Mouse (Mus musculus) CD4-positive helper T cell, adult 2 months (primary cell): Measurements from ENCODE around the gene Ppat.
"Not testable (repeated sequence)": the region's sequence is repeated elsewhere in the genome, so short reads cannot be mapped to it uniquely, and the experiment has no call there.

ENCODE experiments used
- DNase-seq: peaks from one replicate; pipeline ENCODE4 v3.0.0-alpha.2; 2012; ENCODE audit warnings: low read depth, missing footprints, low spot score

Ppat gene

DNA sequence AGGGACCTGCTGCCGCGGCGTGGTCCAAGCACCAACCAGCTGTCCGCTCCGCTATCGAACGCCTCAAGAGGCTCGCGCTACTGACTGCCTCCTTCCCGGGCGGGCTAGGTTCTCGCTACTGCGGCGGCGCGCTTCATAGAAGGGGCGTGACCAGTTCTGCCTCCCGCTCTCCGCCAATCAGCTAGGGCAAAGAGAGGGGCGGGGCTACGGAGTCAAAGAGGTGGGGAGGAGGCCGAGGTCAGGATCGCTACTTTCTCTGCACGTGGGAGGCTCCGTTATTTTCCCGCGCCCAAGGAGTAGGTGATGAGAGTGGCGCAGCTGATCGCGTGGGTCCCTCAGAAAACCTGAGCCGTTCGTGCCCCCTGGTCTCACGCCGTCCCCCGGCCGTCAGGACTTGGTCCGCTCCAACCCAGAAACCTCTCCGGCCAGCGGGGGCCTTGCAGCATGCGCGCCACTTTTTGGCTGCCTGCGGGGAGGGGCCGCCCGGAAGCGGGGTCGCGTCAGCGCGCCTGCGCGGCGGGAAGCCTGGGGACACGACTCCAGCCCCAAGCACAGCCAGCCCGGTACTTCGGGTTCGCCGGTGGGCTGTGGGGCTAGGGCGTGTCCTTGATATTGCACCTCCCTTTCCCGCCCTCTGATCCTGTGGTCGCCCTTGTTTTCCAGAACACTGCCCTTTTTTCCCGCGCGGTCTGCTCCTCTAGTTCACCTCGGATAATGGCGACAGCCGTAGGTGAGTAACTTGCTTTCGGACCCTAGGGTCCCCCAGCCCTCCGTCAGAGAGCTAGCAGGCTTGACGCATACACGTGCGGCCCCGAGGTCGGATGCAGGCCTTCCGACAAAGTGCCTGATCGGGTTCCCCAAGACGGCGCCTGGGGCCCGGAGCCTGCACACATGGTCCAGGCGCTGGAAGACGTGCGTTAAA is at the start of gene Ppat, which contains the start of gene Paics:
Ppat (minus strand) TSS at position 473 of the 922 bp plus-strand sequence.
Paics (plus strand) TSS at position 202 of the 922 bp plus-strand sequence.
- DNase-seq = peak; percentile 99

DNA sequence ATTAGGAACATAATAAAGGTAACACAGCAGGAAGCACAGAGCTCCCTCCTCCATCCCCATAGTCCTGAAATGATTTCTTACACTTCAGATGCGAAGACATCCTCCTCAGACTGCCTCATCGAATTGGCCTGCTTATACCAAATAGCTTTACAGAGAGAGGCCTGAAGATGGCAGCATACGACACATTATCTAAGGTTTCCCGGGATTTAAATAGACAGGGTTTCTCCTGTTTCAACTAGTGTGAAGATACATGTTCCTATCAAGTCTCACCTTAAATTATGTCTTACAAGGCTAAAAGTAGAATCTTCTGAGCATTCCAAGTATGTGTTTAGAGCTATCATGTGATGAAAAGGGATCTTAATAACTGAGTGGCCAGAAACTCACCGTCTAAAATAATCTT is 47.0 kb upstream of the Ppat start:
- DNase-seq = no peak

DNA sequence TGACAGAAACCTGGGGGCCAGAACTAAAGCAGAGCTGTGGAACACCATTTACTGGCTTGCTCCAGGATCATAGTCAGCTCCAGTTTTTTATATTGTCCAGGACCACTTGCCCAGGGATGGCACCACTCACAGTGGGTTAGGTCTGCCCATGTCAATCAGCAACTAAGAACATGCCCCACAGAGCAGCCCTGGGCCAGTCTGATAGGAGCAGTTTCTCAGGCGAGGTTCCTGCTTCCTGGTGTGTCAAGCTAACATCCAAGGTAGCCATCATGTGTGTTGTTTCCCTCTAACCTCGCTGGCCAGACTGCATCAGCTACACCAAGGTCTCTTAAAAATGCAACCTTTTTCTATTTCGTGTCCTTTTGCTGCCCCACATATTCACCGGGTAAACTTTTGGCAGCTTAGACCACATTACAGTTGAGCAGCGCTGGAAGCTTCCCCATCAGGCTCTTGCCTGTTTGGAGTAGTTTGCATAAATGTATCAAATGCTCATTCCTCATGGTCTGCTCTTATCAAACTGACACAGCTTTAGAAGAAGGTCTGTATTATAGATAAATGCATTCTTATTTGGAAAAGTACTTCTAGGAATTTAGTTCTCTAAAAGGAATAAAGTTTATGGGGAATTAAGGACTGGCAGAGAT is 41.9 kb upstream of the Ppat start:
- no peak for DNase-seq

DNA sequence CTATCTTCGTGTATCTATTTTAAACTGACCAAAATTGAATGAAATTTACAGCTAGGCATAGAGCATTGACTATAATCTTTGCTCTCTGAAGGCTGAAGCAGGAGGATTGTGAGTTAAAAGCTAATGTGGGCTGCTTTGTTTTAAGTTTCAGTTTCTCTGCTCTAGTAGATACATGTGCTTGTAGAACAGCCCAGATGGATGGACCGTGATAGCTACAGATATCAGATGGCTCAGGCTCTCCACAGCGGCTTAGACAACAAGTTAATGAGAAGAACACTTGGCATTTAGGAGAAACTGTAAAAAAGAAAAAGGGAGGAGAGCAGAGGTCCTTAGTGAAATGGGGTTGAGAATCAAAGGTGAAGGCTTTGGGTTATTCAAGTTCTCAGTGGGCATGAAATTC is 39.4 kb upstream of the Ppat start:
- DNase-seq = no peak

DNA sequence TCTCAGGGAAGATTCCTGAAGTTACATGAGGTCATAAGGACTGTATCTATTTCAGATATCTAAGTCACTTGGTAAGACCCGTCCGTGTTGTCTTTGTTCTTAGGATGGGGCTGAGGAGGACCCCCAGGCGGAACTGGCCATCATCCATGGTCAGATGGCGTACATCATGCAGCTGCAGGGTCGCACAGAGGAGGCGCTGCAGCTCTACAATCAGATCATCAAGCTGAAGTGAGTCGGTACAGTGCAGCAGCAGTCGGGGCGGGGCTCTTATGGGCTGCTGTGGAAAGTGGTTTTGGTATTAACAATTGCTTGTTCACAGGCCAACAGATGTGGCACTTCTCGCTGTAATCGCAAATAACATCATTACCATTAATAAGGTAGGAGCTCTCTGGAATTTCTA is 32.6 kb upstream of the Ppat start:
- DNase-seq = no peak

DNA sequence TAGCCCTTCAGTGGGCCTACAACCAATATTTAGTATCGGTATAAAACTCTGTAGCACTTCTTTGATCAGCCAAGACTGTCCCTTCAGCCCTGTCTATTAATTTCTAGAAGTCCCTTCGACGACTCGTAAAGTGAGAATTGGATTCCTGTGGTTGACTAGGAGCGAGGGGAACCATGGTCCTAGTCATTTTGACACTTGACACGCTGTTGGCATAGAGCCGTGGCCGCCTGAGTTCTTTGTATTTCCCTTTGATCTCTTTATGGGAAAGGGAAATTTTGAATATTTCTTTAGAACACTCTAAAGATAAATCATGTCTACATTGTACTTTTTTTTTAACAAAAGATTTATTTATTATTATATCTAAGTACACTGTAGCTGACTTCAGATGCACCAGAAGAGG is 24.4 kb upstream of the Ppat start:
- DNase-seq = peak; percentile 25

DNA sequence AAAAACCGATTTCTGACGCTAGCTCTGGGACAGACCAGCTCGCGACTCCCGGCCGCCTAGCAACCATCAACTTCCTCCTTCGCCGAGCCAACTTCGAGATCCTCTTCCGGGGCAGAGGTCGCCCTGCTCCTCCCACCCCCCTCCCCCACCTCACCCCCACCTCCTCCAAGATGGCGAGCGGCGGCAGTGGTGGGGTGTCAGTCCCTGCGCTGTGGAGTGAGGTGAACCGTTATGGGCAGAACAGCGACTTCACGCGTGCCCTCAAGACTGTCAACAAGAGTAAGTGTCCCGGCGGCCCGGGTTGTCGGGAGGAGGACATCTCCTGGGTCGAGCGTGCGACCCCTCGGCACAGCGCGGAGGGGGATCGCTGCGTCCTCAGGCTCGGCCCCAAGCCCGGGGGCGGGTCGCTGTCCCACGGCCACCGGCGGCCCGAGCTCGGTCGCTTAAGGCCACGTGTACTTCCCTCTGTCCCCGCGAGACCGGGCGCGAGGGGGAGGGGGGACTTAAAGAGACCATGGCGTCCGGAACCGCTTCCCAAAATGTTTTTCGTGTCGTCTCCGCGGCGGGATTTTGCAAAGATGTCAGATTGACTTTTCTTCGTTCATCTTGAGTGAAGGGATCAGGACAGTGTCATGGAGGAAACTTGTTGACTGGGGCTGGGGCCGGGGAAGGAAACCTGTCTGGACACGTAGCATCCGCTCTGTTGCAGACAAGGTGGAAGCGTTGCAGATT is 23.3 kb upstream of the Ppat start, which contains the start of gene Srp72:
Srp72 (plus strand) TSS at position 130 of the 732 bp plus-strand sequence.
- peak; percentile 90 for DNase-seq

DNA sequence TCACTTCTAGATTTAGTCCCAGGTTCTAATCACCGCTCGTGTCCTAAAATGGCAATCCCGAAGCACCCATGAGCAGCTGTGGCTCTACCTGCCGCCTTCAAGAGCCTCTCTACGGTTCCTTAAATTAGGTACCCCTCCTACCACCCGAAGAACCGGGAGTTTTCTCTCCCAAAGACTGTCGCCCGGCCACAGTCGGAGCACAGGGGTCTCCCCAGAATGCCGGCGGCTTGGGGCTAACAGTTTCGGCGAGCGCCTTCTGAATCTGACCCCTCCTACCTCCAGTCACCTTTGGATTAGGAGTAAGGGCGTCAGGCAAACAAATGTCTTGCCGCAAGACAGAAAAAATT is 22.8 kb upstream of the Ppat start:
- DNase-seq = no peak

DNA sequence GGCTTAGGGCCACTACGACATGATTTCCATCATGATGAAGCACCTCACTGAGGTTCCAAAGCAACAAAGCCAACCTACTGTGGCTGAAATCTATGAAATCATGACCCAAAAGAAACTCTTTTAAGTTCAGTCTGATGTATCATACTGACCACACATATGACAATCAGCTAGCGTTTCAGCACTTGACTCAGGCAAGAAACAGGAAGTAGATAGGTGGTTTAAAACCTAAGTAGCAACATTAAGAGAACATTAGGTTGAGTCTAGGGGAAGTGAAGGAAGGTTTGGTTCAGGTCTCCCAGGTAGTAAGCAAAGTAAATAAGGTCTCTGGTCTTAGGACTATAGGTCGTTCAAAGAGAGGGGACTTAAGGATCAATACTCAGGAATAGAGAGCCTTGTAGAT is 22.1 kb upstream of the Ppat start:
- DNase-seq = no peak

DNA sequence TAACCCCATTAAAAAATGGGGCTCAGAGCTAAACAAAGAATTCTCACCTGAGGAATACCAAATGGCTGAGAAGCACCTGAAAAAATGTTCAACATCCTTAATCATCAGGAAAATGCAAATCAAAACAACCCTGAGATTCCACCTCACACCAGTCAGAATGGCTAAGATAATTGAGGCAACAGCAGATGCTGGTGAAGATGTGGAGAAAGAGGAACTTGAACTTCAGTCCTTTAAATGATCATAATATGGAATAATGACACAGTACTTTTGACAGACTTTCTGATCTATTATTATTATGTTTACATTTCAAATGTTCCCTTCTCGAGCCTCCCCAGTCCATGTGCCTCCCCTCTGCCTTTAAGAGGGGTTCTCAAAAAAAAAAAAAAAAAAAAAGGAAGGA is 19.7 kb upstream of the Ppat start:
- DNase-seq = not testable (repeated sequence)

DNA sequence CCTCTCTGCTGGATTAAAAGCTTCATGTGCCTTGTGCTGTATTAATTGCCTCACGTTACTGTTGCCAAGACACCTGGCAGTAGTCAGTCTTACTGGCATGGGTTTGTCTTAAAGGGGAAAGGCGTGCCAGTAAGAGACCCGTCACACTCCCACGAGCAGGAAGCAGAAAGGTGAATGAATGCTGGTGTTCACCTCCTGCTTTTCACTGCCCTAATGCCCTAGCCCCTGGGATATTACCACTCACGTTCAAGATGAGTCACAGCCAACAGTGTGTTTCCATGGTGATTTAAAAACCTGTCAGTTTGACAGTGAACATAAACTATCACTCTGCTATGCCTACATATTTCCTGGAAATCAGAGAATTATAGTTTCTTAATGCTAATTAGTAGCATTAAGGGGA is 17.9 kb upstream of the Ppat start:
- no peak for DNase-seq

DNA sequence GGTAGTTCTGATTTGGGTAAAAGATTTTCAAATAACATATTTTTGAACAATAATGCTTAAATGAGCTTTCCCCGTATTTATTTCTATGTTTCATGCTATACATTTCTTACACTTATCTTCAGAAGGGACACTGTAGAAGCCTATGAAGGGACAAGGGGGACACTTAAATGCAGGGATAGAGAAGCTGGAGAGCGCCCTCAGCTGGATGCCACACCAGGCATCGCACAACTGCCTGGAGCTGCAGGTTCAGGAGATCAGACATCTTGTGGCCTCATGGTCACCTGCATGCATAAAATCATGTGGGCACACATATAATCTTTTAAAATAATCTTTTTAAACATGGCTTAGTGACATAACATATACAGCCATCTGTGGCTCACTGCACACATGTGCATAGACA is 13.3 kb upstream of the Ppat start:
- no peak for DNase-seq

DNA sequence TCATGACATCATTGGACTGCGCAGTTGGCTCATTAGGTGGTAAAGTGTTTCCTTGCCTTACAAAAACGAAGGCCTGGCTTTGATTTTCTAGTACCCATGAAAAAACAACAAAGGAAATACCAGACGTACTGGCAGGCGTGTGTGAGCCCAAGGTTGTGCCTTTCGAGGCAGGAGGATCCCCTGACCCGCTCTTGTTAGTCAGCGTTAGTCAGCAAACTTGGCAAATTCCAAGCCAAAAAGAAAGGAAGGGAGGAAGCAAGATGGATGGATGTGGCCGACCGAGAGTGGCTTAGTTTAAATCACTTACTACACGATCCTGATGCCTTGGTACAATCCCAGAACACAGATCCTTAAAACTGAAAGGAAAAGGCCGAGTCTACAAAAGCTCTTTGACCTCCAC is 11.2 kb upstream of the Ppat start:
- no peak for DNase-seq

DNA sequence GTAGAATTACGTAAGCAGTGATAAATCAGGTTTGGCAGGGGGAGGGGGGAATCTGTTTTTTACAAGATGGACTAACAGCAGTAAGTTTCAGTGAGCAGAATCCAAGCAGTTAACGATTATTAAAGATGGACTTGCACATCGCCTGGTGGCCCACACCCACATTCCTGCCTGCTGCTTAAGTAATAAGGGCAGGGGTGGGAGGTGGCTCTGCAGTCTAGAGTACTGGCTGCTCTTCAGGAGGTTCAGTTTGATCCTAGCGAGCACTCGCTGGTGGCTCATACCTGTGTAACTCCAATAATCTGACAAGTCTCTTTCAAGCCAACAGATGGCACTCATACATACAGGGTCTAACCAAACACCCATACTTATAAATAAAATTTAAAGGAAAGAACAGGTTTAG is 8.2 kb upstream of the Ppat start:
- no peak for DNase-seq

DNA sequence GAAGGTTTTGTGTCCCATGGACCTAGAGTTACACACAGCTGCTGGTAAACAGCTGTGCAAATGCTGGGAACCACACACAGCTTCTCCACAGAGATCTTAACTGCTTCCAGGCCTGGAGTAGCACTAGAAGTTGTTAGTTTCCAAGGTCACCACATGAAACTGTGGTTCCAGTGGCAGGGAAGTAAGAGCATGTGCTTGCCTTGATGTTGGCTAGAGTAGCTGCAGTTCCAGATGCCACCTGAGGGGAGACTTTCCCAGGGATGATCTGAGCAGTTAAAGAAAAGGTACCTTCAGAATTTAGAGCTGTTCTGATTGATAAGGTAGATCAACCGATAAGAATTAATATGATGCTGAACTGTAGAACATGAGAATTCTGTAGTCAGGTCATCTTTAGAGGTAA is 6.6 kb upstream of the Ppat start:
- peak; percentile 21 for DNase-seq

DNA sequence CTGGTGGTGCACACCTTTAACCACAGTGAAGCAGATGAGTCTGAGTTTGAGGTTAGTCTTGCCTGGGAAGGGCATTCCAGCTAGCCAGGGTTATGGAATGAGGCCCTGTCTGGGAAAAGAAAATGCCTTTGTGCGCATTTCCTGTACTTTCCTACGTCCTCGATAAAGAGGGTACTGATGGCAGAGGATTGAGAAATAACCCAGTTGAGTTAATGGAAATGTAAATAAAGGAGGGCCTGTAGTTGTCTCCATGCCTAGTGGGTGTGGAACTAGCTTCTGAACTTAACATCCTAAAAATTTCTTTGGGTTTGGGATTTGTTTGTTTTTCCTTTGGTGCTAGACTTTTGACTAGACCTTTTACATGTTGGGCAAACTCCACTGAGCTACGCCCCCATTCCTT is 4.1 kb upstream of the Ppat start:
- DNase-seq = no peak

DNA sequence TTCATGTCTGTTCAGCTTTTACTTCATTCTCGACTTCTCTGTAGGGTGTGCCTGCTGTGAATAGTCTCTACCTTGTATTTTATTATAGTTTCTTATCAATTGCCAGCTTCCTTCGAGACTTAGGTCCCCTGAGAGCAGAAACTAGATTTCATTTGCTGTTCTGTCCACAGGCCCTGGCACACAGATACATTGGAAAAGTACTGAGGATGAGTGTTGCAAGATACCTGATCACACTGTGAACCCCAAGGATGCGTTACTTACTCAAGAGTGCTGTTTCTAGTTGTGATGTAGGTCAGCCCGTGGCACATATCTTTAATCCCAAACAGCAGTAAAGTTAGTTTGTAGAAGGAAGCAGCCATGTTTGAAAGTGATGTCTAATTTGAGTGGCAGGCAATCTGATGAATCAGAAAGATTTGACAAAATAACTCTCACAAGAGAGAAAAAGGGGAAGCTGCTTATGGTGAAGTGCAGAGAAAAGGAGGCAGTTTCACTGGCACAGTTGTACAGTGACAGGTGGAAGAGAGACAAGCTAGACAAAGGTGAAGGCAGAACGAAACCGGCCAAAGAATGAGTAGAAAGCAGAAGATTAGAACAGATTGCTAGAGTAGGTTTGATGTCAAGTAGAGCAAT is 3.0 kb upstream of the Ppat start:
- DNase-seq = no peak

DNA sequence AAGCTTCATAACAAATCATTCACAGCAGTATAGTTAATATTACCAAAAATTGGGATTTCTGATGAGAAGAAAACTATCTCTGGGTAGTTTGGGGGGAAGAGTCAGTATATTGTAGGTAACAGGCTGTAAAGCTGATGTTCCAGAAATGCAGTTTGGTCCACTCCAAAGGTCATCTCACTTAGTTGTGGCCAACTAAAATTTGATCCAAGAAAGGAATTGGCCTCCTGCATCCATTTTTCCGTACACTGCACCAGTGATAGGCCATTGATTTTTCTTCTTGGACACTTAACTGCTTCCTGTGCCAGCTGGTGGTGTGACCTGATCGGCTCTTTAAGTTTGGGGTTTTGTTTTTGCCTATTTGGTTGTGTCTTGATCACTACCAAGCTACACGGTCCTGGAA is 2.4 kb upstream of the Ppat start:
- no peak for DNase-seq

DNA sequence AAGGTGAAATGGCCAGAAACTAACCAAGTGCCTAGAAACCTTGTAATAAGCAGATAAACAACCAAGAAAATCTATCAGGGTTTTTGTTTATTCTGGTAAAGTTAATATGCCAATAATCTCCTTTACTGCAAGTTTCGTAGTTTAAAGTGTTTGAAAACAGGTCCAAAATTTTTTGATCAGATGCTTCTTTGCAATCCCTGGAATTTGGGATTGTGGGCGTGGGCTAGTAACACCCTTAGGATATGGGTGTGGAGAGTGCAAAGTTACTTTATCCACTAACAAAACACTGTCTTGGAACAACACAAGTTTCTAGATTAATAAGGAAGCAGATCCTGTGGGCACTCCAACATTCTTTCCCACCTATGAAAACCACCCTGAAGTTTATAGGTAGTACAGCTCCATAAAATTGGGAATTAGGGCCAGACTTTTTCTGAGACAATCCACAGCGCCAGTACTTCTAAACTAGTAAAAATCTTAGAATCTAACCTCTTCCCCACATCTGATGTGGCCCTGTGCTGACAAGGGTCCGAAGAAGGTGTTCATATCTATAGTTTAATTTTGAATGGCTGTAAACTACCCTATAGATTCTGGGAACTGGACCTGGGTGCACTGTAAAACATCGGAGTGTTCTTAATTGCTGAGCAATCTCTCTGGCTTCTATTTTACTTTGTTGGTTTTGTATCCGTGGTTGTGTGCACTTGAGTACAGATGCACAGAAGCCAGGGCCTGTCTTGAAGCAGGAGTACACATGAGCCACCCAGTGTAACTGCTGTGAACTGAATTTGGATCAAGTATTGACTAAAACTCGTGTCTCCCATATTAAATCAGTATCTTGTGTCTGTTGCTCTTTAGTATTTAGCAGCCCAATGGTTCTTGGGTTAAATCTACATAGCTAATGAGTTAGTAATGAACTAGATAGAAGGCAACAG is 998 bp upstream of the Ppat start:
- no peak for DNase-seq

DNA sequence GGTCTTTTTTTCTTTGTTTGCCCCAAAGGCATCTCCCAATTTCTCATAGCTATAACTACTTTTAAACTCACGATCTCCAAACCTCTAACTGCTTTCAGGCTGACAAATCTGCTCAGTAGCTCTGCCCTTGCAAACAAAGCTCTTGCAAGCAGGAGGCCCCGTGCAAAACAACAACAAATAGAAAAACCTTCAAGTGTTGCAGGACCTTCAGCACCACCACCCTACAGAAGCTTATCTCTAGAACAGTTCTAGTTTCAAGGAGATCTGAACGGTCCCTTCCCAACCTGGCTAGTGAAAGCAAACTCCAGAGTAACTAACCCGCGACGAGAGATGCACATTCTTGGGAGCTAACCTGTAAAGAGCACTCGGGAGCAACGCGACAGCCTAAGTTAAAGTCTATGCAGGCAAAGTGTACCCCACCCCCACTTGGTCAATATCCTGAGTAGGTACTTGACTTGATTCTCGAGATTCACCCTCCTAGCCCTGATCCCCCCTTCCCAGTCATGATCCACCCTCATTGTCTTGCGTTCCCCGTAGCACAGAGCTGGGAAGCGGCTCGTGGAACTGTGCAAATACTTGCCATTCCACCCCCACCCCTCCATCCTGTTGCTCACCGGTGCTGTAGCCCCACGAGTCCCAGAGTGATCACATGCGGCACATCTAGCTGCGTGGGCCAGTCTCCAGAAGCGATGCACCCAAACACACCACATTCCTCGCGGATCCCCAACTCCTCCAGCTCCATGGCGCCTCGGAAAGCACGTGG is 854 bp downstream of the Ppat start:
- DNase-seq = no peak
